Mouse (Mus musculus) cerebral cortex, adult 2 months (tissue): ENCODE results near the gene Rnd1.

Experiments
- WGBS: fragments of 180-500 bp; shearing (Covaris S2); methylation state at CpG from one replicate; pipeline ENCODE4 v1.1.7; 2018; 5-methylcytosine and 5-hydroxymethylcytosine counted together

The Rnd1 gene

DNA sequence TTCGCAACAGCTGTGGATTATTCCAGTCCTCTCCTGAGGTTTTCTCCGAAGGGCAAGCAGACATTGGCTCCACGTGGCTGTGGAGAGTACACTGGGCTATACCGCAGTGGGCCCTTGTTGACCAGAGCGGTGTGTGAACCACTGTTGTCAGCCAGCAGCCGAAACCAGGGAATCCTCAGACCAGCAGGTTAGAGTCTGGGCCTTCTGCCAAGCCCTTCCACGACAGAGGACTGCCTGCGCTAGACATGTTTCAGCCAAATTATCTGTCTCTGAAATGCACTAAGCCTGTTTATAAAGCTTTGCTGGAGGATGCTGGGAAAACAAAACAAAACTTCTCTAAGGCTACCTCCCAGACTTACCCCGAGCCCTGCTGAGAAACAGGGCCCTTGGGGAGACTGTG, 62.7 kb downstream of the Rnd1 start:
- 49% methylated on average over 9 of the region's 9 CpGs for WGBS
